Mouse (Mus musculus) midbrain, embryonic 10.5 days (tissue): ENCODE measurements around the gene Efcab5. TPM values are rescaled to one million over a fixed set of nuclear protein-coding genes. Genes with fewer than 3 reads are reported as not detected.
"Not testable (repeated sequence)": the region's sequence is repeated elsewhere in the genome, so short reads cannot be mapped to it uniquely, and the experiment has no call there.

ENCODE experiments used
- DNase-seq: peaks from one replicate; pipeline ENCODE4 v3.0.0-alpha.2; 2017; ENCODE audit warnings: low spot score
- H3K27ac ChIP-seq: fragments of 300-500 bp; sonication (generic); replicated peaks from 2 replicates; pipeline ENCODE4 v1.5.1; 2016; ENCODE audit warnings: mild to moderate bottlenecking
- H3K27me3 ChIP-seq: fragments of 300-500 bp; sonication (generic); 2 replicates; pipeline ENCODE4 v1.6.1; 2016; ENCODE audit warnings: low read depth, mild to moderate bottlenecking; ENCODE audit not compliant: poor library complexity, severe bottlenecking
- H3K36me3 ChIP-seq: fragments of 300-500 bp; sonication (generic); 2 replicates; pipeline ENCODE4 v1.6.1; 2016; ENCODE audit warnings: mild to moderate bottlenecking, moderate library complexity
- H3K4me1 ChIP-seq: fragments of 300-500 bp; sonication (generic); 2 replicates; pipeline ENCODE4 v1.6.1; 2016
- H3K4me3 ChIP-seq: fragments of 300-500 bp; sonication (generic); 2 replicates; pipeline ENCODE4 v1.5.1; 2016; ENCODE audit warnings: mild to moderate bottlenecking, moderate library complexity
- H3K9me3 ChIP-seq: fragments of 300-500 bp; sonication (generic); replicated peaks from 2 replicates; pipeline ENCODE4 v1.6.1; 2016; ENCODE audit warnings: mild to moderate bottlenecking
- WGBS: fragments of 180-500 bp; shearing (Covaris S2); methylation state at CpG from one replicate; pipeline ENCODE4 v1.1.7; 2016; 5-methylcytosine and 5-hydroxymethylcytosine counted together
- polyA plus RNA-seq: library from polyadenylated mRNA; unstranded; fragments of >200 nt; fragmentation: Nextera tagmentation; extraction: Ambion mirVana; gene quantifications from 2 replicates; pipeline ENCODE4 v1.2.1, GENCODE M21; 2016

Gene Efcab5
- polyA plus RNA-seq, 1 experiment from 2014 or later: 0.11 TPM

DNA sequence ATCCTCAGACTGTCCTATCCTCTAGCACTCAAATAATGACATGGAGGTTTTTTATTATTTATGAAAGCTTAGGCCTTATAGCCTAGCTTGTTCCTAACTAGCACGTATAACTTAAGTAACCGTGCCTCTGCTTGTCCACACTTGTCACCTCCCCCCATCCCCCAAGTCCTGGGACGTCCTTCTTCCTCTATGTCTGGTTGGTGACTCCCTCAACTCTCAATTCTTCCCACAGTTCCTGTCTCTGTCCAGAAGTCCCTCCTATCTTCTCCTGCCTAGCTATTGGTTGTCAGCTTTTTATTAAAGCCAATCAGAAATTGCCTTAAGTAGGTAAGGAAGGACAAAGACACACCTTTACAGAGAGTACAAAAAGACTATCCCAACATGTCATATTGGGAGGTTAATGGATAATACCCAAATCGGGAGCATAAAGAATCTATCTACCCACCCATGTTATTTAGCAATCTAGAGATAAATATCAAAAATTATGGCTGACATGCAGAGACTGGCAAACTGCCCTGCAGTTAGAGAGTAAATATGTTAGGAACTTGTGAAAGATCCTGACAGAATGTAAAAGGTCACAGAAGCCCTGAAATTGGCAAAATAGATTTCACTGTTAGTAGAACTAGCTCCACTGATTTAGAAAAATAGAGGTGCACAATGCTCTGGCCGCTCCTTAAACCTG is 104.6 kb downstream of the Efcab5 start:
- Histone ChIP-seq H3K9me3 (no peaks in the 10 kb centered on the region), H3K4me1 (no peaks in the 10 kb centered on the region), H3K4me3 (no peak overlapping the region), H3K27ac (no peak overlapping the region), H3K27me3 (no peaks in the 10 kb centered on the region), H3K36me3 (no peaks in the 10 kb centered on the region)
- DNase-seq: no peak
- 62% methylated on average over 5 of the region's 5 CpGs for WGBS

DNA sequence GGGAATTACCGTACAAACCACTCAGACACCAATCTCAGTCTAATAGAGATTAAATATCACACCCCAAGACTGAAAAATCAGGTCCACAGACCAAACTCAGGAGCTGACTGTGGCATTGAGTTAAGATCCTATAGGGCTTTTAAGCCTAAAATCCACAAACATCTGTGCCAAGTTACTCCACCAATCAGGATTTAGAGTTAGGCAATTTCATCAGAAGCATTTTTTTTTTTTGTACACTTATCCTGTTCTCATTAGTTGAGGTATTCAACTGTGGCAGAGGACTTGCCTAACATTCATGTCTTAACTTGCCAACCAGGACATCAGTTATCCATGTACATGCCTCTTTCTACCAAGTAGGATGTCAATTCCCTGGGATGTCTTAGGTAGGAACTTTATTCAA is 109.4 kb downstream of the Efcab5 start:
- Histone ChIP-seq H3K4me3 (no peak overlapping the region), H3K4me1 (peaks cover 14% of the 10 kb centered on the region), H3K27ac (no peak overlapping the region), H3K27me3 (no peaks in the 10 kb centered on the region), H3K36me3 (peaks cover 19% of the 10 kb centered on the region), H3K9me3 (no peaks in the 10 kb centered on the region)
- DNase-seq: no peak
- 96% methylated on average over 1 of the region's 1 CpGs for WGBS

- H3K36me3 ChIP-seq: peaks cover 28% of the 10 kb centered on the region
- H3K27ac ChIP-seq: peak within 1 kb of the TSS; percentile 95
- H3K4me3 ChIP-seq: peak within 1 kb of the TSS; percentile 94
- H3K27me3 ChIP-seq: no peaks in the 10 kb centered on the region
- H3K4me1 ChIP-seq: peaks cover 14% of the 10 kb centered on the region
- DNase-seq: peak; percentile 96
- H3K9me3 ChIP-seq: no peaks in the 10 kb centered on the region
- WGBS: 4% methylated on average over 48 of the region's 48 CpGs
Observed at GRCm38 (mm10) chr11:77078273-77079134, 110.3 kb downstream of the Efcab5 start, which contains the start of gene Nsrp1. TSS of gene Nsrp1 (minus strand) at chr11:77078435.

- Histone ChIP-seq H3K27me3 (no peaks in the 10 kb centered on the region), H3K9me3 (no peaks in the 10 kb centered on the region), H3K4me1 (peaks cover 14% of the 10 kb centered on the region), H3K4me3 (peak overlapping the region; percentile 94), H3K27ac (peak overlapping the region; percentile 95), H3K36me3 (peaks cover 35% of the 10 kb centered on the region)
- no peak for DNase-seq
- 3% methylated on average over 16 of the region's 16 CpGs for WGBS
Observed at GRCm38 (mm10) chr11:77077792-77078191, 111.0 kb downstream of the Efcab5 start.

DNA sequence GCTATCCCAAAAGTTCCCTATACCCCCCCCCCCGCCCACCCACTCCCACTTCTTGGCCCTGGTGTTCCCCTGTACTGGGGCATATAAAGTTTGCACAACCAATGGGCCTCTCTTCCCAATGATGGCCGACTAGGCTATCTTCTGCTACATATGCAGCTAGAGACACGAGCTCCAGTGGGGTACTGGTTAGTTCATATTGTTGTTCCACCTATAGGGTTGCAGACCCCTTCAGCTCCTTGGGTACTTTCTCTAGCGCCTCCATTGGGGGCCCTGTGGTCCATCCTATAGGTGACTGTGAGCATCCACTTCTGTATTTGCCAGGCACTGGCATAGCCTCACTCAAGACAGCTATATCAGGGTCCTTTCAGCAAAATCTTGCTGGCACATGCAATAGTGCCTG is 111.4 kb downstream of the Efcab5 start:
- H3K27ac ChIP-seq: peak overlapping the region; percentile 95
- 61% methylated on average over 4 of the region's 4 CpGs for WGBS
- peak overlapping the region; percentile 94 for H3K4me3 ChIP-seq
- peaks cover 39% of the 10 kb centered on the region for H3K36me3 ChIP-seq
- H3K9me3 ChIP-seq, H3K27me3 ChIP-seq, DNase-seq: not testable (repeated sequence)
- peaks cover 14% of the 10 kb centered on the region for H3K4me1 ChIP-seq

DNA sequence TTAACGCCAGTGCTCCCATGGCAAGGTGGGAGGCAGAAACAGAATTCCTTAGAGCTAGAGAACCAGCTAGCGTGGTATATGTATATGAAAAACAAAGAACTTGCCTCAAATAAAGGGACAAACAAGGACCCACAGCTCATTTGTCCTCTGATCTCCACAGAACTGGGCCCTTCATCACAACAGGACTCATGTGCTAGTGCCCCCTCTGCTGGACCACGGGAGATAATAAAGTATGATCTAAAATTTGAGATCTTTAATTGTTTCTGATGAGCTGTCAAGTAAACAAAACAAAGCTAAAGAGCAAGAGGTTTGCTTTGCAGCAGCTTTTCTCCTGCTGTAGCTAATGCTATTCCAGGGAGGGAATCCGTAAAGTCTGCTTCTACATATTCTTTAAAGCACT is 118.0 kb downstream of the Efcab5 start:
- DNase-seq: no peak
- 84% methylated on average over 4 of the region's 4 CpGs for WGBS
- H3K4me3 ChIP-seq: no peak overlapping the region
- H3K27ac ChIP-seq: no peak overlapping the region
- no peaks in the 10 kb centered on the region for H3K27me3 ChIP-seq
- H3K4me1 ChIP-seq: no peaks in the 10 kb centered on the region
- peaks cover 75% of the 10 kb centered on the region for H3K36me3 ChIP-seq
- H3K9me3 ChIP-seq: no peaks in the 10 kb centered on the region

DNA sequence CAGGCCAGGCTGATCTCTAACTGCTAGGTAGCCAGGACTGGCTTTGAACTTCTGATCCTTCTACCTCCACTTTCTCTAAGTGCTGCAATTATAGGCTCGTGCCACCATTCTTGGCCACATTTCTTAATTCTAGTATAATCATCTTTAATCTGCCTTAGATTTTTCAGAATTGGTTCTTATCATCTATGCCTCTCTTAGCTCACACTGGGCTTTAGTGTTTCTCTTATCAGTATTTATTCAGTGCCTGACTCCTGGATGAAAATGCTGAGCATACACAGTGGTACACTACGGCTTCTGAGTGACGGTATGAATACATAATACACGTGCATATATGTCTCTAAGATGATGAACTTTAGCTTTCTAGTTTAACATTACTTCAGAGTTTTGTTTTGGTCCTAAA is 119.9 kb downstream of the Efcab5 start:
- no peak overlapping the region for H3K27ac ChIP-seq
- no peaks in the 10 kb centered on the region for H3K27me3 ChIP-seq
- 94% methylated on average over 4 of the region's 4 CpGs for WGBS
- H3K36me3 ChIP-seq: peaks cover 60% of the 10 kb centered on the region
- no peak overlapping the region for H3K4me3 ChIP-seq
- DNase-seq: no peak
- H3K4me1 ChIP-seq: no peaks in the 10 kb centered on the region
- H3K9me3 ChIP-seq: no peaks in the 10 kb centered on the region

DNA sequence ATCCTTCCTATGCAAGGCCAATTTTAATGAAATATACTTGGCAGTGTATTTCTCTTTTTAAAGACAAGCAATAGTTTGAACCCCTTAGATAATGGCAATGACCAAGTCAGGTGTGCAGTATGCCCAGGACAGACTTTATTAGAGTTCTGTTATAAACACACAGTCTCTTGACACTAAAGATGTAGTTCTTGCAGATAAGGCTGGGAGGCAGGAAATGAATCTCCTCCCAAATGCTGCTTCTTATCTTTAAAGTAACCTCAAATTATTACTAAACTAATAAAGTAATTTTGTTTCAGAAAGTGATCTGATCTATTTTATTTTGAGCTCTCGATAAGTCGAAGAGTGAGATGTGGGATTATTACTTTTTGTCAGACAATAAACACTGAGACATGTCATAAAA is 125.4 kb downstream of the Efcab5 start:
- no peaks in the 10 kb centered on the region for H3K27me3 ChIP-seq
- no peak overlapping the region for H3K4me3 ChIP-seq
- no peak for DNase-seq
- H3K4me1 ChIP-seq: no peaks in the 10 kb centered on the region
- peaks cover 24% of the 10 kb centered on the region for H3K36me3 ChIP-seq
- no peak overlapping the region for H3K27ac ChIP-seq
- no peaks in the 10 kb centered on the region for H3K9me3 ChIP-seq
- WGBS: 91% methylated on average over 2 of the region's 2 CpGs

GRCm38 (mm10) chr11:77061951-77062350 is 126.8 kb downstream of the Efcab5 start:
- 85% methylated on average over 5 of the region's 5 CpGs for WGBS
- DNase-seq: no peak
- no peaks in the 10 kb centered on the region for H3K9me3 ChIP-seq
- no peaks in the 10 kb centered on the region for H3K27me3 ChIP-seq
- no peak overlapping the region for H3K4me3 ChIP-seq
- H3K4me1 ChIP-seq: no peaks in the 10 kb centered on the region
- H3K36me3 ChIP-seq: peaks cover 17% of the 10 kb centered on the region
- no peak overlapping the region for H3K27ac ChIP-seq

DNA sequence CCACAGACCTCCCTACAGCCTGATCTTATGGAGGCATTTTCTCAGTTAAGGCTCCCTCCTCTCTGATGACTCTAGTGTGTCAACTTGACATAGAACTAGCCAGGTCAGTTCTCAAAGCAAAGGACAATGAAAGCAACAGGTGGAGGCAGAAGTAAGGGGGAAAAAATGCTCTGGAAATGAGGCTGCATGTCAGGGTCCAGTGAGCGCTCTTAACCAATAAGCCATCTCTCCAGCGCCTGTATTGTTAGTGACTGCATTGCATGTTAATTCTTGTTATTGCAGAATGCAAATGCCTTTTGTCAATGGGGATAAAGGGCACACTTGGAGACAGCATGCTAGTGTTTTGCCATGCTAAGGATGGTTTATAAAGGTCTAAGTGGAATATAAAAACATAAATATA is 146.0 kb downstream of the Efcab5 start:
- Histone ChIP-seq H3K36me3 (peaks cover 41% of the 10 kb centered on the region), H3K4me1 (no peaks in the 10 kb centered on the region), H3K27ac (no peak overlapping the region), H3K4me3 (no peak overlapping the region), H3K9me3 (no peaks in the 10 kb centered on the region), H3K27me3 (no peaks in the 10 kb centered on the region)
- DNase-seq: no peak
- whole genome bisulfite sequencing: 82% methylated on average over 2 of the region's 2 CpGs

DNA sequence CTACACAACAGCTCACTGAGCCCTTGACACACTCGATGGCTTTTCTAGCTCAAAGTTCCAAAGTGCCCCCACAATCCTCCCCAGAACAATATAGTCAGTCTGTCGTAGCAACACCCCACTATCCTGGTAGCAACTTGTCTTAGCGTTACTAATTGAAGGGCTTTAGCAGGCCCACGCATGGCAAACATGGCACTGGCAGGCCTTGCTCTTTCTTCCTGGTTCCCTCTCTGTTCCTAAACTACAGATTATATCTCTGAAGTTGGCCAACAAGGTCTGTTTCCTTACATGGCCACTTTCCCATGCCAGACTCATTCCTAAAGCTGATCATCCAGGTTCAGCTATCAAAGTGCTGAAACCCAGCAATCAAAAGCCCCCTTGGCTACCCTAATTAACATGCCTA is 146.9 kb downstream of the Efcab5 start:
- Histone ChIP-seq H3K36me3 (peaks cover 32% of the 10 kb centered on the region), H3K9me3 (no peaks in the 10 kb centered on the region), H3K27ac (no peak overlapping the region), H3K4me1 (no peaks in the 10 kb centered on the region), H3K27me3 (no peaks in the 10 kb centered on the region), H3K4me3 (no peak overlapping the region)
- 85% methylated on average over 4 of the region's 4 CpGs for WGBS
- no peak for DNase-seq
